22 mouse cellular contexts compared by ENCODE assay signal in genomic region chr8:118884296-118884695, GRCm38 (mm10).
"Had no signal": no experiment of that assay in that cellular context is flagged by ENCODE, and none has a peak within 500 bp of the region (broad histone marks: within the 10 kb centered on the region; RNA-seq: fewer than 3 reads in every experiment).

No protein-coding gene starts in this region.

- H3K4me3 ChIP-seq: left cerebral cortex, adult 2 months; limb, embryonic 15.5 days; midbrain, embryonic 12.5 days; midbrain, embryonic 15.5 days; stomach, embryonic 15.5 days had no signal

- H3K27ac ChIP-seq: kidney, postnatal 0 days; left cerebral cortex, adult 2 months; limb, embryonic 15.5 days; liver, embryonic 14.5 days; macrophage; midbrain, embryonic 12.5 days; midbrain, embryonic 15.5 days; stomach, embryonic 15.5 days had no signal

- H3K9me3 ChIP-seq: limb, embryonic 15.5 days; midbrain, embryonic 12.5 days; midbrain, embryonic 15.5 days; stomach, embryonic 15.5 days had no signal

- ATAC-seq: inflammation-experienced regulatory T-cells, adult 6 months; intestine, embryonic 16.5 days; liver, postnatal 0 days; lung, postnatal 0 days; midbrain, embryonic 15.5 days had no signal

- H3K9ac ChIP-seq: limb, embryonic 15.5 days; liver, embryonic 14.5 days; liver, postnatal 0 days; lung, embryonic 14.5 days; midbrain, embryonic 12.5 days; midbrain, embryonic 15.5 days; stomach, embryonic 15.5 days had no signal

- H3K36me3 ChIP-seq: limb, embryonic 15.5 days; midbrain, embryonic 12.5 days; midbrain, embryonic 15.5 days; stomach, embryonic 15.5 days had no signal

- DNase-seq: kidney, adult 18-20 months; kidney, adult 9 months; kidney, postnatal 25 days; layer of hippocampus, postnatal 36 days; left cerebral cortex, postnatal 4 days; liver, postnatal 0 days; lung, embryonic 14.5 days; right cerebral cortex, postnatal 25 days; spleen, adult 18-20 months; thymus, postnatal 36 days had no signal

- H3K4me2 ChIP-seq: limb, embryonic 15.5 days; liver, embryonic 11.5 days; lung, embryonic 14.5 days; midbrain, embryonic 12.5 days; midbrain, embryonic 15.5 days; stomach, embryonic 15.5 days had no signal

- H3K27me3 ChIP-seq: limb, embryonic 15.5 days; midbrain, embryonic 12.5 days; midbrain, embryonic 15.5 days; stomach, embryonic 15.5 days had no signal

- H3K4me1 ChIP-seq: midbrain, embryonic 15.5 days; stomach, embryonic 15.5 days had no signal
